Mouse (Mus musculus) intestine, embryonic 16.5 days (tissue): ENCODE measurements around the gene Olfr1012. TPM values are rescaled to one million over a fixed set of nuclear protein-coding genes. Genes with fewer than 3 reads are reported as not detected.
"Not testable (repeated sequence)": the region's sequence is repeated elsewhere in the genome, so short reads cannot be mapped to it uniquely, and the experiment has no call there.

ENCODE experiments used
- ATAC-seq: fragments of 200-750 bp; cut with Nextera tagmentation; 2 replicates; pipeline ENCODE4 v1.8.0; 2017; ENCODE audit warnings: moderate TSS enrichment, moderate library complexity
- H3K27ac ChIP-seq: fragments of 300-500 bp; sonication (generic); 2 replicates; pipeline ENCODE4 v1.5.1; 2014; ENCODE audit warnings: mild to moderate bottlenecking, low read length
- H3K27me3 ChIP-seq: fragments of 300-500 bp; sonication (generic); replicated peaks from 2 replicates; pipeline ENCODE4 v1.6.1; 2014; ENCODE audit warnings: low read length, control low read depth, mixed read lengths; ENCODE audit not compliant: control insufficient read depth, insufficient read depth
- H3K36me3 ChIP-seq: fragments of 300-500 bp; sonication (generic); 2 replicates; pipeline ENCODE4 v1.6.1; 2014; ENCODE audit warnings: low read length, control low read depth; ENCODE audit not compliant: control insufficient read depth, insufficient read depth
- H3K4me1 ChIP-seq: fragments of 300-500 bp; sonication (generic); 2 replicates; pipeline ENCODE4 v1.6.1; 2014; ENCODE audit warnings: low read length, control low read depth, mixed read lengths; ENCODE audit not compliant: control insufficient read depth, insufficient read depth
- H3K4me2 ChIP-seq: fragments of 300-500 bp; sonication (generic); 2 replicates; pipeline ENCODE4 v1.6.1; 2014; ENCODE audit warnings: low read depth, low read length, control low read depth
- H3K4me3 ChIP-seq: fragments of 300-500 bp; sonication (generic); 2 replicates; pipeline ENCODE4 v1.5.1; 2014; ENCODE audit warnings: mild to moderate bottlenecking, low read length
- H3K9ac ChIP-seq: fragments of 300-500 bp; sonication (generic); 2 replicates; pipeline ENCODE4 v1.6.1; 2014; ENCODE audit warnings: low read depth, low read length
- H3K9me3 ChIP-seq: fragments of 300-500 bp; sonication (generic); 2 replicates; pipeline ENCODE4 v1.6.1; 2016; ENCODE audit warnings: low read length, control low read depth; ENCODE audit not compliant: control insufficient read depth
- WGBS: fragments of 180-500 bp; shearing (Covaris S2); extraction: QIAGEN DNeasy Blood & Tissue Kit; methylation state at CpG from one replicate; pipeline ENCODE4 v1.1.7; 2014; 5-methylcytosine and 5-hydroxymethylcytosine counted together
- polyA plus RNA-seq: library from polyadenylated mRNA; unstranded; fragments of >200 nt; fragmentation: Nextera tagmentation; extraction: Ambion mirVana; gene quantifications from 2 replicates; pipeline ENCODE4 v1.2.1, GENCODE M21; 2015

Gene Olfr1012
- polyA plus RNA-seq, 1 experiment from 2014 or later = not detected

GRCm38 (mm10) chr2:85711159-85711558 lies 51.4 kb downstream of the Olfr1012 start:
- 19% methylated on average over 1 of the region's 1 CpGs for WGBS
- H3K4me2 ChIP-seq = no peak overlapping the region
- H3K27ac ChIP-seq = no peak overlapping the region
- ATAC-seq = peak; percentile 75
- no peaks in the 10 kb centered on the region for H3K4me1 ChIP-seq
- H3K9me3 ChIP-seq = no peaks in the 10 kb centered on the region
- H3K9ac ChIP-seq = no peak overlapping the region
- H3K4me3 ChIP-seq = no peak overlapping the region
- no peaks in the 10 kb centered on the region for H3K27me3 ChIP-seq
- H3K36me3 ChIP-seq = no peaks in the 10 kb centered on the region

GRCm38 (mm10) chr2:85710680-85711079 lies 51.9 kb downstream of the Olfr1012 start:
- not testable (repeated sequence) for H3K4me2 ChIP-seq, H3K36me3 ChIP-seq, H3K9me3 ChIP-seq, H3K4me3 ChIP-seq, H3K27me3 ChIP-seq, H3K9ac ChIP-seq, H3K27ac ChIP-seq, H3K4me1 ChIP-seq
- peak; percentile 79 for ATAC-seq
- 11% methylated on average over 2 of the region's 2 CpGs for WGBS

Other genes with a start within 250 kb of the Olfr1012 start
- gene 4833423E24Rik, start 243.7 kb downstream of the Olfr1012 start, polyA plus RNA-seq = 0.09 TPM in 1 of 2 replicates, not detected in the other
- not detected in 2 replicates for gene Olfr996, start 183.6 kb downstream of the Olfr1012 start, polyA plus RNA-seq
- gene Olfr998, start 173.8 kb downstream of the Olfr1012 start, polyA plus RNA-seq = not detected in 2 replicates
- gene Olfr1000, start 150.9 kb downstream of the Olfr1012 start, polyA plus RNA-seq = not detected in 2 replicates
- gene Olfr1002, start 112.1 kb downstream of the Olfr1012 start, polyA plus RNA-seq = not detected in 2 replicates
- not detected in 2 replicates for gene Olfr154, start 98.3 kb downstream of the Olfr1012 start, polyA plus RNA-seq
- gene Olfr1006, start 84.0 kb downstream of the Olfr1012 start, polyA plus RNA-seq = not detected in 2 replicates
- gene Olfr1008, start 73.3 kb downstream of the Olfr1012 start, polyA plus RNA-seq = not detected in 2 replicates
- not detected in 2 replicates for gene Olfr1009, start 47.3 kb downstream of the Olfr1012 start, polyA plus RNA-seq
- gene Olfr1013, start 4.3 kb upstream of the Olfr1012 start, polyA plus RNA-seq = not detected in 2 replicates
- not detected in 2 replicates for gene Olfr1014, start 9.9 kb upstream of the Olfr1012 start, polyA plus RNA-seq
- gene Olfr1015, start 19.3 kb upstream of the Olfr1012 start, polyA plus RNA-seq = not detected in 2 replicates
- gene Olfr1016, start 39.8 kb upstream of the Olfr1012 start, polyA plus RNA-seq = not detected in 2 replicates
- not detected in 2 replicates for gene Olfr1018, start 55.7 kb upstream of the Olfr1012 start, polyA plus RNA-seq
- gene Olfr1019, start 82.7 kb upstream of the Olfr1012 start, polyA plus RNA-seq = not detected in 2 replicates
- not detected in 2 replicates for gene Olfr1020, start 84.3 kb upstream of the Olfr1012 start, polyA plus RNA-seq
- not detected in 2 replicates for gene Olfr1022, start 105.8 kb upstream of the Olfr1012 start, polyA plus RNA-seq
- gene Olfr1023, start 122.9 kb upstream of the Olfr1012 start, polyA plus RNA-seq = not detected in 2 replicates
- not detected in 2 replicates for gene Olfr1024, start 142.3 kb upstream of the Olfr1012 start, polyA plus RNA-seq
- not detected in 2 replicates for gene Olfr1025-ps1, start 152.4 kb upstream of the Olfr1012 start, polyA plus RNA-seq
- gene Olfr1026, start 158.8 kb upstream of the Olfr1012 start, polyA plus RNA-seq = not detected in 2 replicates
- not detected in 2 replicates for gene Olfr1028, start 187.7 kb upstream of the Olfr1012 start, polyA plus RNA-seq
- not detected in 2 replicates for gene Olfr1029, start 211.1 kb upstream of the Olfr1012 start, polyA plus RNA-seq
- gene Olfr1030, start 216.5 kb upstream of the Olfr1012 start, polyA plus RNA-seq = not detected in 2 replicates
- gene Olfr1031, start 227.5 kb upstream of the Olfr1012 start, polyA plus RNA-seq = not detected in 2 replicates
- not detected in 2 replicates for gene Olfr1032, start 242.8 kb upstream of the Olfr1012 start, polyA plus RNA-seq